Mouse (Mus musculus) ovary, postnatal 36 days (tissue): ENCODE measurements at regions not wholly inside any gene's neighbourhood (a gene's known extent, or its start where the extent isn't known, plus 50 kb on each side); places are given as distances from the start of the nearest gene placed in this dataset.

Experiments
- DNase-seq: peaks from one replicate; pipeline ENCODE4 v3.0.0; 2022; ENCODE audit warnings: low spot score, mixed read lengths

DNA sequence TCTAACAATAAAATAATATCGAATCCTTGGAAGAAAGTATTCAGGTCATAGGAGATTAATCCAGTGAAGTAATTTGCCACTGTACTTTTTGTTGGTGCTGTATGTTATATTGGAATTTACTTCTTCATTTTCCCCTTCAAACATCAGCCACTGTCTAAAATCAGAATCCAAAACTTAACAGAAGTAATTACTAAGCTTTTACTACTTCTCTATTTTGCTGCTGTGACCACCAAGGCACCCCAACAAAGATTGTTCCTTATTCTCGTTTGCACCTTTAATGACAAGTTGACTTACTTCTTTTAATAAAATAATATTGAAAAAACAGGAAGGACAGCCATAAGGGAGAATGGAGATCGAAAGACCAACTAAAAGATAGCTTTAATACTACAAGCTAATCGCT is 1130.1 kb upstream of the Cited2 start:
- DNase-seq, result no peak

GRCm38 (mm10) chr10:16600041-16600440 is 1123.0 kb upstream of the Cited2 start:
- DNase-seq, result no peak

GRCm38 (mm10) chr10:16600551-16601224 is 1122.3 kb upstream of the Cited2 start:
- DNase-seq, result no peak

DNA sequence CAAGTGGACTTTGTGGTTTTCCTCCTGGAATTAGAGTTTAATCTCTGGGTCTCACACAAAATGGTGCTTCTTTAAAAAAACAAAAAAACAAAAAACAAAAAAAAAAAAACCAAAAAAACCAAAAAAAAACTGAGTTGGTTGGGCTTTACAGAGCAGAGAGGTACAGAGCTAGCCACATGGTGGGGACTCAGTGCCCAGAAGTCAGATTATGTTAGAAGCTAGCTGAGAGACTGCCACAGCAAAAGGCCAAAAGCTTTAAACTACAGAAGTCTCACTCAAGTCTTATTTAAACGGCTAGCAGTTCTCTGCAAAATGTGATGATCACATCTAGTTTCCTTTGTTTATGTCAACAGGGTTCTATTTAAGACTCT is 1121.8 kb upstream of the Cited2 start:
- no peak for DNase-seq

DNA sequence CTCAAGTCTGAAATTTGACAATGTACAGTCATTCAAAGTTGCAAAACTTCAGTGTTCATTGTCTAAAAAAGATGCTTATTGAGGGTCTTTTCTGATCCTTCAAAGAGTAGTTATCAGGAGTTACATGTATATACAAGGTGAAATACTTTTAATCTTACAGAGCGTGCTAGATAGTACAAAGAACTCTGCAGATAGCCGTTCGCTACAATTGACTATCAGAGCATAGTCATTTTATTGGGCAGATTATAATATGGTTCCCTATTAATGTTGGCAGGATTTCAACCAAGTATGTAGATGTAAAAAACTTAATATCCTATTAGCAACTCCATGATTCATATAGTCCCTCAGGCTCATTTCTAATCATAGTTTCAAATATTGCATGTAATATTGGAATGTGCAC is 1114.7 kb upstream of the Cited2 start:
- DNase-seq, result no peak

GRCm38 (mm10) chr10:16618752-16619151 is 1104.3 kb upstream of the Cited2 start:
- no peak for DNase-seq

- DNase-seq, result no peak
Measured at GRCm38 (mm10) chr10:16619584-16619983, 1103.4 kb upstream of the Cited2 start.

GRCm38 (mm10) chr10:16620804-16621559 is 1102.0 kb upstream of the Cited2 start:
- DNase-seq, result no peak

DNA sequence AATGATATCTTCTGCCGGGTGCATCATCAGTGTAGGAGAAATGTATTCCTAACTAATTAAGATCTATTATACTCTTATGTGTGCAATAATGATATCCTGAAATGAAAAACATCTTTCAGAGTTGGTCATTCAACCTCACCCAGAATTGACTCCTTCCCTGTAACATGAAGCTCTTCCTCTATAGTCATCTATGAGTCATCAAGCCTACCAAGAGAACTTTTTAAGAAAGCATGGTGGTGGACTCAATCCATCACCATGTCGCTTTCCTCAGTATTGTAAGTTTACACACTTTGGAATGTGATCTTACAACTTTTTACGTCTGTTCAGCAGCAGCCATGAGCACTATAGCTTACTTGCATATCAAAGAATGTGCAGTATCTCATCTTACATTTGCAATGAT is 1100.2 kb upstream of the Cited2 start:
- DNase-seq, result no peak

GRCm38 (mm10) chr10:16633236-16633635 is 1089.8 kb upstream of the Cited2 start:
- no peak for DNase-seq

DNA sequence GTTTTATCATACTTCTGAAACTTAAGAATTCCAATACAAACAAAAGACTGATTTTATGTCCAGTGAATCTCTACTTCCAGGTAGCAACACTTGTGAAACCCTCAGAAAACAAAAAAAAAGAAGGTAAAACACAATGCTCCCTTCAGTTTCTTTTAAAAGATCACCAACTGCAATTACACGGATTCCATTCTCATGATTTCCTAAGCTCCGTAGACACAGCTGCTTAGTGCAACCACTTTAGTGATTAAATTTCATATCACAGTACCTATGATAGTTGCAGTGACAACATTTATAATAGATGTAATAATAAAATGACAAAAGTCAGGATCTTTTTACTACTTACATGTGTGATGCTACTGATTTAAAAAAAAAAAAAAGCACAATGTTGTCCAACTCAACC is 1087.6 kb upstream of the Cited2 start:
- DNase-seq, result no peak

DNA sequence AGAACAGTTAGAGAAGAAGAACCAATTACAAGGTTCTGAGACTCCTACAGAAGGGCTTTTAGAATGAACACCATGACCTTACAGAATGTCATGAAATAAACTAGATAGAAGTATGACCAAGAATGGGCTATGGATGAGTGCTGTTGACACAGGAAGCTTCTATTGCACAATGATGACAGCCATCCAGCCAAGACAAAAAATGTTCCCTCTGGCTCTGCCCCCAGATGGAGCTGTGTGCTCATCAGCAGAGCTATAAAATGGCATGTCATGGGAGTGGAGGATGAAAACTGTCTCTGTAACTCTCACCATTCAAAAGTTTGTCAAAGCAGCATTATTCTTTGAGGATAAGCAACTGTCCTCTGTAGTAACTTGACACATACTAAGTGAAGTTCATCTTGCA is 1086.0 kb upstream of the Cited2 start:
- DNase-seq, result peak; percentile 26

GRCm38 (mm10) chr10:16638111-16638510 is 1084.9 kb upstream of the Cited2 start:
- DNase-seq, result no peak

DNA sequence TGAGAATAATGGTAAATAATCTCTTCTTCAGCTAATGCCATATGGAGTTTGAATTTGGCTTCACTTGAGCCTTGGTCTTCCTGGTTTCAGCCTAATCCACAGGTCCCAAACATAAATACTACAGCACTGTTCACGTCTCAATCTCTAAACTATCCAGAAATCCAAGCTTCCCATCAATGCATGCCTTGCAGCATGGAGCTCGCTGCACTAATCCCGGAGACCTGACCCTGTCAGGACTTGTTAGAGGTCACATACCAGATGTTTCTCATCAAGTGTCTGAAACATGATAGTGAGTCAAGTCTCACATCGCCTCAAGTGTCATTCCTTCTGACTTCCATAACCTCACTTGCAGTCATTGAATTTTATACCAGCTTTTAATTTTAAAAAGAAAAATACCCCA is 1082.9 kb upstream of the Cited2 start:
- DNase-seq, result no peak

GRCm38 (mm10) chr10:16650120-16650519 is 1072.9 kb upstream of the Cited2 start:
- no peak for DNase-seq

GRCm38 (mm10) chr10:16652450-16652849 is 1070.6 kb upstream of the Cited2 start:
- DNase-seq, result no peak

GRCm38 (mm10) chr10:16664483-16664882 is 1058.5 kb upstream of the Cited2 start:
- DNase-seq, result no peak

- DNase-seq, result no peak
Measured at GRCm38 (mm10) chr10:16670286-16670685, 1052.7 kb upstream of the Cited2 start.

- no peak for DNase-seq
Measured at GRCm38 (mm10) chr10:16681001-16681400, 1042.0 kb upstream of the Cited2 start.

DNA sequence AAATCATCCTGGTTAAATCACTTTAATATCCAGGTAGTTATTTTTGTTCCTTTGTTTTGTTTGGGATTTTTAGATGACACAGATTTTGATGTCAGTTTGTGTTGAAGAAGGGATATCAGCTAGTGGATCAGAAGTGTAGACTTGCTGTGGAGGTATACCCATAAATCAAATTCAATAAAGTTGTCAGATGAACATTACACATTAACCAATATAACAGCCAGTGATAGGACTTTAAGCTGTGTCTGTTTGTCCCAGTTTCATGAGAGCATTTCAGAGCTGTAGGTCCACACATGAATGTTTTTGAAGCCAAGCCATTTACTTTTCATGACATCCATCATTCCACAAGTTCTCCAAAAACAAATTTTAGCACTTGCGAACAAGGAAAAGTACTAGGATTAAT is 1037.7 kb upstream of the Cited2 start:
- DNase-seq, result no peak

- no peak for DNase-seq
Measured at GRCm38 (mm10) chr10:16706976-16707375, 1016.0 kb upstream of the Cited2 start.

GRCm38 (mm10) chr10:16713143-16713542 is 1009.9 kb upstream of the Cited2 start:
- no peak for DNase-seq

- DNase-seq, result no peak
Measured at GRCm38 (mm10) chr10:16714065-16714464, 1009.0 kb upstream of the Cited2 start.

- no peak for DNase-seq
Measured at GRCm38 (mm10) chr10:16714526-16714925, 1008.5 kb upstream of the Cited2 start.
